12 mouse cellular contexts compared by ENCODE assay signal in the genomic region with DNA sequence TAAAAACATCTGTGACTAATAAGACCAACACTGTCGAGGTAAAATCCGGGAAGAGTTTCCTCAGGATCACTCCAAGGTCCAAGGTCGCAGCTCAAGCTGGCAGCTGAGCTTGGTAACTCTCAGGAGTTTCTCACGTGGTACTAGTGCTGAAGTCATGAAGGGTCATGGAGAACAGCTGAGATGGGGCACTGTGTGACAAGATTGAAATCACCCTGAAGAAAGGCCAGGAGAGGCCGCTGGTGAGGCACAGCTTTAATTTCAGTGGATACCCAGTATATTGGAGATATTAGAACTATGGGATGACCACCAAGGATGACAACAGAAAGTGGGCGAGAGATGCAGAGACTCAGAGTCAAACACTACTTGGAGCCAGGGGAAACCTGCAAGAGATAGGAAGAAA. TPM values are rescaled to one million over a fixed set of nuclear protein-coding genes. Genes with fewer than 3 reads are reported as not detected.
DNase-seq lines count a peak whose midpoint lies in the region; ATAC-seq and TF ChIP-seq lines count a peak whose summit lies in the region.
"Had no signal": no experiment of that assay in that cellular context is flagged by ENCODE, and none has a peak within 500 bp of the region (broad histone marks: within the 10 kb centered on the region; RNA-seq: fewer than 3 reads in every experiment).

No protein-coding gene starts in this region.

- no peaks in the 10 kb centered on the region for H3K4me1 ChIP-seq in kidney, embryonic 14.5 days (ENCODE audit: control insufficient read depth, insufficient read depth, low read length)
- H3K4me1 ChIP-seq: forebrain, embryonic 10.5 days had no signal

- no peaks in the 10 kb centered on the region for H3K36me3 ChIP-seq in kidney, embryonic 14.5 days (ENCODE audit: control insufficient read depth, insufficient read depth, low read length)
- H3K36me3 ChIP-seq: forebrain, embryonic 10.5 days had no signal

- H3K27me3 ChIP-seq in kidney, embryonic 14.5 days (ENCODE audit: control insufficient read depth, insufficient read depth, low read length) = no peaks in the 10 kb centered on the region

- TF ChIP-seq CTCF in brain, embryonic 14.5 days (IDR thresholded peaks at IDR 0.05; ENCODE audit: borderline replicate concordance, extremely low read depth, insufficient read depth, insufficient read length) = peak; percentile 2; the same call in 1 of the 2 replicates

- peak; percentile 50 to 58 for DNase-seq in kidney, adult 8-10 months
- peak; percentile 31 for DNase-seq in adipocyte (ENCODE audit: low spot score)
- no peak for DNase-seq in brain, embryonic 14.5 days (ENCODE audit: low read depth)
- DNase-seq in lung, postnatal 10 days = peak; percentile 11
- no peak for DNase-seq in frontal cortex, postnatal 25 days (ENCODE audit: low spot score in 2 of 2)
- no peak for DNase-seq in testis, postnatal 10 days (ENCODE audit: low spot score)
- DNase-seq in urinary bladder, adult 2 months (ENCODE audit: low spot score) = no peak
- DNase-seq: gastrocnemius, postnatal 14 days; layer of hippocampus, postnatal 36 days had no signal

- no peak overlapping the region for H3K4me3 ChIP-seq in kidney, embryonic 14.5 days (ENCODE audit: low read length)
- H3K4me3 ChIP-seq: forebrain, embryonic 10.5 days had no signal

- H3K9ac ChIP-seq in kidney, embryonic 14.5 days (ENCODE audit: low read depth, low read length) = no peak overlapping the region

- H3K27ac ChIP-seq in kidney, embryonic 14.5 days (ENCODE audit: low read depth, low read length) = no peak overlapping the region
- H3K27ac ChIP-seq: forebrain, embryonic 10.5 days had no signal

- no peak overlapping the region for H3K4me2 ChIP-seq in kidney, embryonic 14.5 days (replicated peaks; ENCODE audit: low read depth, low read length)

- no peaks in the 10 kb centered on the region for H3K9me3 ChIP-seq in kidney, embryonic 14.5 days (ENCODE audit: control insufficient read depth, low read length)
- H3K9me3 ChIP-seq: forebrain, embryonic 10.5 days had no signal

- no peak for TF ChIP-seq POLR2A in brain, embryonic 14.5 days (IDR thresholded peaks at IDR 0.05; ENCODE audit: borderline replicate concordance, extremely low read depth, insufficient read depth, insufficient read length, poor library complexity, severe bottlenecking)

- 48% methylated on average over 6 of the region's 6 CpGs for WGBS in kidney, embryonic 14.5 days

- ATAC-seq in kidney, embryonic 14.5 days (ENCODE audit: low FRiP score, low TSS enrichment) = no peak

RNA-seq across cellular contexts. Expression of a gene that starts 7.4 kb away (rescaled TPM):
- not detected in 2 replicates for polyA plus RNA-seq in kidney, embryonic 14.5 days (2014; fragmentation: Nextera tagmentation; extraction: Ambion mirVana)
- polyA plus RNA-seq in brain, embryonic 14.5 days (2012; rRNA removed) = 0.25 and 0.26 TPM in 2 replicates
- not detected in 2 replicates for polyA plus RNA-seq in urinary bladder, adult 2 months (2012; rRNA removed)
- polyA plus RNA-seq: forebrain, embryonic 10.5 days; heart, postnatal 0 days had no signal

RNA-seq across cellular contexts. Expression of a gene that starts 32.0 kb away (rescaled TPM):
- polyA plus RNA-seq in kidney, embryonic 14.5 days (2014; fragmentation: Nextera tagmentation; extraction: Ambion mirVana) = not detected in 2 replicates
- 15.1 and 20.5 TPM in 2 replicates for polyA plus RNA-seq in brain, embryonic 14.5 days (2012; rRNA removed)
- 0.01 TPM in 1 of 2 replicates, not detected in the other for polyA plus RNA-seq in urinary bladder, adult 2 months (2012; rRNA removed)

RNA-seq across cellular contexts. Expression of a gene that starts 35.9 kb away (rescaled TPM):
- not detected in 2 replicates for polyA plus RNA-seq in kidney, embryonic 14.5 days (2014; fragmentation: Nextera tagmentation; extraction: Ambion mirVana)
- not detected in 2 replicates for polyA plus RNA-seq in brain, embryonic 14.5 days (2012; rRNA removed)
- 0.03 TPM in 1 of 2 replicates, not detected in the other for polyA plus RNA-seq in urinary bladder, adult 2 months (2012; rRNA removed)
- polyA plus RNA-seq: forebrain, embryonic 10.5 days had no signal

Comparison
In these comparisons a context has a peak if more than half of its experiments do, and no peak if none do; other contexts are left out.
1. DNase-seq: peak in kidney, adult 8-10 months (2 of 2), adipocyte (single experiment) and lung, postnatal 10 days (single experiment); none in brain, embryonic 14.5 days (single experiment), frontal cortex, postnatal 25 days (0 of 2), testis, postnatal 10 days (single experiment) and urinary bladder, adult 2 months (single experiment).
2. RNA of a gene that starts 32.0 kb away (polyA plus RNA-seq): 15.1 to 20.5 TPM in brain, embryonic 14.5 days; 0.01 TPM in urinary bladder, adult 2 months and not detected in kidney, embryonic 14.5 days; every median in the first group is over 10 times any median in the second.